Mouse (Mus musculus) B cell, adult 67 days (primary cell): ENCODE results near the gene Cyfip2. TPM values are rescaled to one million over a fixed set of nuclear protein-coding genes. Genes with fewer than 3 reads are reported as not detected.

ENCODE experiments used
- total RNA-seq, 2 experiments: library from RNA; stranded (reverse); gene quantifications; 4 replicates each; pipeline ENCODE4 v1.2.4; 2023

Gene Cyfip2
- total RNA-seq: 100 to 1,000 TPM; 169 to 181 TPM

DNA sequence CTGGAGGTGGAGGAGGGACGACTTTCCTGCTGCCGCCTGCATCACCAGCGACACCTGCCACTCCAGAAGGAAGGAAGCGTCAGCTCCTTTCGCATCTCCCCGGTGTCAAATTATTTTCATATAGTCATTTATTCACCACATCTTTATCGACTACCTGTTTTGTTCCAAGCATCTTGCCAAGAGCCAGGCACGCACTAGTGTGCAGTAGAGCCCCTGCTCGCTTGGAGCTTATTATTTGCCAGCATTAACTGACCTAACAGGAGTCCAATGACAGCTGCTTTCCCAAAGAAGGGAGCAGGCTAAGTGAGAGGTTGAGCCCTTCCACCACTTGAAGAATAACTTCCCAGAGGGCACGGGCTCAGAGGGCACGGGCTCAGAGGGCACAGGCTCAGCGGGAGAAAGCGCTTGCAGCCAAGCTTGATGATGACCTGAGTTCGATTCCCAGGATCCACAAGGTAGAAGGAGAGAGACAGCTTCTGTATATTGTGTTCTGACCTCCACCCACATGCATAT is at the start of gene Cyfip2:
Gene Cyfip2, minus strand, starts transcription at position 337 of the 513 bp plus-strand sequence.

DNA sequence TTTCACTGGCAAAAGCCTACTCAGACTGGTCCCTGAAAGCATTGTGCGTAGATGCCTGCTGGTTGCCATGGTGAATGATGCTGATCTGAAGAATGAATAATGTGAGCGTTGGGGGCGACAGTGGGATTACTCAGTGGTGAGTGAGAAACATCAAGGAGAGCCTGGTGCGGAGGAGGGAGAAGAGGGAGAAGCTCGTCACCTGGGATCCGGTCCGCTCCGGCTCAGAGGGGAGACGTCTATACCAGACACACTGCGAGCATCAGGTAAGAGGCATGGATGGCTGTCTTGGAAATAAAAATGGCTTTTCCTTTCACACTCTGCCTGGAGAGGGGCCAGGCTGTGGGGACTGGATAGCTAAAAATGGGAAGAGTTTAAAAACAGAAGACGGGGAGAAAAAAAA is 77.3 kb downstream of the Cyfip2 start, which contains the start of gene Fndc9:
Gene Fndc9, plus strand, starts transcription at position 198 of the 400 bp plus-strand sequence.

DNA sequence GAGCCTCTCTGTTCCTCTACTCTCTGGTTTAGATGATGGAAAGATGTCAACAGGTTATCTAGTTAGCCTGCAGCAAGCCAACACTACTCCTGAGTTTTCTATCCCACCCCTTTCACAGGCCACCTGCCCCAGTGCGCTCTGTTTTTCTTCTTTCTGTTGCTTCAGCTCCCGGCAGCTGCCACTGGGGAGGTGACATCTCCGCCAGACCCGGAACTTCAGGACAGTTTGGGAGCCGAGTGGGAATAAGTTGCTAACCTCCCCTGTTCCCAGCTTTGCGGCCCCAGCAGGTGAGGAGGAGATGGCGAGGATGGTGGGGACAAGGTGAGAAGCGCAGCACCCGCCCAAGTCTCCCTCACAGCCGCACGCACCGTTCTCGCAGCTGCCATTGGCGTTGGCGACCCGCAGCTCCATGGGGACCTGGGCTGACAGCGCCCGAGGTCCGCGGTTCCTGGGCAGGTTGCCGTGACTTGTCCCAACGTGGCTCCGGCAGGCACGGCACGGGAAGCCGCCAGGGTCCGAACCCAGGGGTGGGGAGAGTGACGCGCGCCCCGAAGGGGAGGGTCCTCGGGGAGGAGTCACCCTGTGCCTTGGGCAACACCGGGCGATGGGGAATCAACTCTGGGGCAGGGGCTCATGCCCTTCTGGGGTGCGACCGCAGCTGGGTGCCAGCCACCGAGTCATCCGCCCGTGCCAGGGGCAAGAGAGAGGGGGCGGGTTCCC is 146.6 kb downstream of the Cyfip2 start, which contains the start of gene Nipal4:
Gene Nipal4, minus strand, starts transcription at position 643 of the 720 bp plus-strand sequence.

Other genes starting within 250 kb of the Cyfip2 start
- 1 to 10 TPM; 1.6 to 1.8 TPM for gene Nipal4, start 146.4 kb downstream of the Cyfip2 start, total RNA-seq
- not detected for gene Fndc9, start 77.3 kb downstream of the Cyfip2 start, total RNA-seq
- gene Itk, start 76.7 kb upstream of the Cyfip2 start, total RNA-seq: 1 to 10 TPM; 1.1 to 2.4 TPM
- not detected for gene Fam71b, start 83.7 kb upstream of the Cyfip2 start, total RNA-seq
- gene Med7, start 124.1 kb upstream of the Cyfip2 start, total RNA-seq: 100 to 1,000 TPM in 1 of 2 experiments, 10 to 100 TPM in 1; 95.9 to 100 TPM
- under 1 TPM in 1 of 2 experiments, not detected in 1; 0.70 TPM for gene Havcr2, start 142.1 kb upstream of the Cyfip2 start, total RNA-seq
- gene Gm12169, start 211.4 kb upstream of the Cyfip2 start, total RNA-seq: not detected